Mouse (Mus musculus): Measurements from ENCODE around the gene Sec1. TPM values are rescaled to one million over a fixed set of nuclear protein-coding genes. Genes with fewer than 3 reads are reported as not detected.
"Not testable (repeated sequence)": the region's sequence is repeated elsewhere in the genome, so short reads cannot be mapped to it uniquely, and the experiment has no call there.

Sec1 gene
- total and polyA plus RNA-seq, 2 experiments from 2014 or later: 0.18 to 0.52 TPM

GRCm38 (mm10) chr7:45665303-45666138, 28.7 kb downstream of the Sec1 start:
- H3K9me3 ChIP-seq (ENCODE audit: low read length): no peaks in the 10 kb centered on the region
- WGBS: 63% methylated on average over 13 of the region's 13 CpGs
- DNase-seq (no peak), ATAC-seq (no peak)
- no peaks in the 10 kb centered on the region for H3K4me1 ChIP-seq (ENCODE audit: insufficient read depth)
- H3K27me3 ChIP-seq (ENCODE audit: insufficient read depth, low read length): no peaks in the 10 kb centered on the region
- no peak overlapping the region for H3K4me3 ChIP-seq (ENCODE audit: low read depth, low read length)
- no peak overlapping the region for H3K9ac ChIP-seq
- TF ChIP-seq CTCF (IDR thresholded peaks at IDR 0.05; ENCODE audit: low read depth): no peak
- H3K4me2 ChIP-seq (ENCODE audit: low read depth): no peak overlapping the region
- H3K36me3 ChIP-seq (ENCODE audit: insufficient read depth): no peaks in the 10 kb centered on the region
- H3K27ac ChIP-seq (ENCODE audit: low read depth, low read length): no peak overlapping the region

GRCm38 (mm10) chr7:45661702-45662101, 32.5 kb downstream of the Sec1 start:
- DNase-seq: not testable (repeated sequence)
- WGBS: 86% methylated on average over 6 of the region's 6 CpGs

GRCm38 (mm10) chr7:45660746-45661478, 33.3 kb downstream of the Sec1 start:
- H3K27ac ChIP-seq (ENCODE audit: low read depth, low read length): no peak overlapping the region
- H3K9ac ChIP-seq: no peak overlapping the region
- no peak overlapping the region for H3K4me2 ChIP-seq (ENCODE audit: low read depth)
- no peak overlapping the region for H3K4me3 ChIP-seq (ENCODE audit: low read depth, low read length)
- DNase-seq (no peak), ATAC-seq (no peak)
- H3K9me3 ChIP-seq (ENCODE audit: low read length): no peaks in the 10 kb centered on the region
- TF ChIP-seq CTCF (IDR thresholded peaks at IDR 0.05; ENCODE audit: low read depth): no peak
- H3K36me3 ChIP-seq (ENCODE audit: insufficient read depth): no peaks in the 10 kb centered on the region
- H3K4me1 ChIP-seq (ENCODE audit: insufficient read depth): no peaks in the 10 kb centered on the region
- 78% methylated on average over 11 of the region's 11 CpGs for WGBS
- H3K27me3 ChIP-seq (ENCODE audit: insufficient read depth, low read length): no peaks in the 10 kb centered on the region

More at GRCm38 (mm10) chr7:45661702-45662101, 32.5 kb downstream of the Sec1 start:
- not testable (repeated sequence) for H3K4me2 ChIP-seq (ENCODE audit: low read depth); H3K9me3 ChIP-seq (ENCODE audit: low read length); H3K4me1 ChIP-seq (ENCODE audit: insufficient read depth); H3K36me3 ChIP-seq (ENCODE audit: insufficient read depth); H3K4me3 ChIP-seq (ENCODE audit: low read depth, low read length); H3K27me3 ChIP-seq (ENCODE audit: insufficient read depth, low read length); H3K9ac ChIP-seq; ATAC-seq; H3K27ac ChIP-seq (ENCODE audit: low read depth, low read length)

- Histone ChIP-seq H3K27ac (ENCODE audit: low read depth, low read length) (0 out of 2 replicates have a peak overlapping the region, but pooled peaks have one; percentile 6), H3K4me2 (ENCODE audit: low read depth) (peak overlapping the region; percentile 16; the same call in 1 of the 2 replicates), H3K9ac (no peak overlapping the region), H3K4me1 (ENCODE audit: insufficient read depth) (no peaks in the 10 kb centered on the region), H3K9me3 (ENCODE audit: low read length) (no peaks in the 10 kb centered on the region), H3K4me3 (ENCODE audit: low read depth, low read length) (no peak overlapping the region), H3K27me3 (ENCODE audit: insufficient read depth, low read length) (peaks cover 4% of the 10 kb centered on the region; the same call in 1 of the 2 replicates), H3K36me3 (ENCODE audit: insufficient read depth) (no peaks in the 10 kb centered on the region)
- 31% methylated on average over 17 of the region's 17 CpGs for WGBS
- ATAC-seq: peak; percentile 81
- no peak for TF ChIP-seq CTCF (IDR thresholded peaks at IDR 0.05; ENCODE audit: low read depth)
- DNase-seq: peak; percentile 46
These were observed 39.7 kb downstream of the Sec1 start for GRCm38 (mm10) chr7:45654424-45655047.

- WGBS: 95% methylated on average over 19 of the region's 20 CpGs
- not testable (repeated sequence) for H3K4me1 ChIP-seq (ENCODE audit: insufficient read depth); H3K27me3 ChIP-seq (ENCODE audit: insufficient read depth, low read length); H3K36me3 ChIP-seq (ENCODE audit: insufficient read depth); H3K4me3 ChIP-seq (ENCODE audit: low read depth, low read length); H3K9ac ChIP-seq; H3K9me3 ChIP-seq (ENCODE audit: low read length); H3K27ac ChIP-seq (ENCODE audit: low read depth, low read length); ATAC-seq; DNase-seq; H3K4me2 ChIP-seq (ENCODE audit: low read depth)
These were observed 43.7 kb downstream of the Sec1 start for GRCm38 (mm10) chr7:45650484-45650883.

- no peaks in the 10 kb centered on the region for H3K36me3 ChIP-seq (ENCODE audit: insufficient read depth)
- DNase-seq (no peak), ATAC-seq (no peak)
- 78% methylated on average over 8 of the region's 8 CpGs for WGBS
- no peaks in the 10 kb centered on the region for H3K9me3 ChIP-seq (ENCODE audit: low read length)
- 0 out of 2 replicates have a peak, but pooled peaks cover 5% of the 10 kb centered on the region for H3K4me1 ChIP-seq (ENCODE audit: insufficient read depth)
- no peak overlapping the region for H3K4me2 ChIP-seq (ENCODE audit: low read depth)
- no peak for TF ChIP-seq CTCF (IDR thresholded peaks at IDR 0.05; ENCODE audit: low read depth)
- H3K27me3 ChIP-seq (ENCODE audit: insufficient read depth, low read length): peaks cover 4% of the 10 kb centered on the region; the same call in 1 of the 2 replicates
- H3K4me3 ChIP-seq (ENCODE audit: low read depth, low read length): no peak overlapping the region
- H3K9ac ChIP-seq: no peak overlapping the region
- H3K27ac ChIP-seq (ENCODE audit: low read depth, low read length): no peak overlapping the region
These were observed 44.9 kb downstream of the Sec1 start for GRCm38 (mm10) chr7:45649351-45649750.

Data from forebrain, postnatal 0 days (tissue).